Mouse (Mus musculus): Measurements from ENCODE around the gene Pate4.
"Not testable (repeated sequence)": the region's sequence is repeated elsewhere in the genome, so short reads cannot be mapped to it uniquely, and the experiment has no call there.

Gene Pate4

DNA sequence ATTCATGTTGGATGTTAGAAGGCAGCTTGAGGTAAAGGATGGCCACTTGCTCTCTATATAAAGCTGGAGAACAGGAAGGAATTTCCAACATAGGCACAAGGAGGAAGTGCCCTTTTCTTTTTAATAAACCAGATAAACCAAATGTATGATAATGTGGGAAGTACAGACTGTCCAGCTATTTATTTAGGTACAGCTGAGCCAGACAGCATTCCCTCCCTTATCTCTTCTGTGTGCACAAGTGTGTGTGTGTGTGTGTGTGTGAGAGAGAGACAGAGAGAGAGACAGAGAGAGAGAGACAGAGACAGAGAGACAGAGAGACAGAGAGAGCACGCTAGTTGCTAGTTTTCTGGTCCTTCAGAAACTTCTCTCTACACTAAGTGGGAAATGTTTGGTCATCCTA, at the start of gene Pate4:
TSS of gene Pate4 (minus strand) at position 101 of the 400 bp plus-strand sequence.
- no peak for DNase-seq (ENCODE audit: low read depth, low spot score)

DNA sequence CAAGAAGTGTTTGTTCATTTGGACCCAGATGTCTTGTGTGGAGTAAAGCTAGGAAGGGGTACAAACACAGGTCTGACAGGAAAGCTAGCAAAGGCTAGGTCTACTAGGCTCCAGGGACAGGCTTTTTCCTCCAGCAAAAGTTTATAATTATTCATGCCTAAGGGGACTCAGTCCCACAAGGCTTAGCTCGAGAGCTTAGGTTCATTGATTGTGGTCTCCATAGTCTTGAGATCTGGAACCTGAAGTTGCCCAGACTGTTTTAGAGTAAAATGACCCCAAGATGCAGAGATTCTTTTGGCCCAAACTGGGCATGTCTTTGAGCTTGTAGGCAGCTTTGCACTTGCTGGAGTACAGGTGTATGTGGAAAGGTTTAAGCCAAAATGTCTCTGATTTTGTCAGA, 36.4 kb upstream of the Pate4 start, which contains the start of gene Pate3:
TSS of gene Pate3 (minus strand) at position 101 of the 400 bp plus-strand sequence.
- DNase-seq (ENCODE audit: low read depth, low spot score): no peak

DNA sequence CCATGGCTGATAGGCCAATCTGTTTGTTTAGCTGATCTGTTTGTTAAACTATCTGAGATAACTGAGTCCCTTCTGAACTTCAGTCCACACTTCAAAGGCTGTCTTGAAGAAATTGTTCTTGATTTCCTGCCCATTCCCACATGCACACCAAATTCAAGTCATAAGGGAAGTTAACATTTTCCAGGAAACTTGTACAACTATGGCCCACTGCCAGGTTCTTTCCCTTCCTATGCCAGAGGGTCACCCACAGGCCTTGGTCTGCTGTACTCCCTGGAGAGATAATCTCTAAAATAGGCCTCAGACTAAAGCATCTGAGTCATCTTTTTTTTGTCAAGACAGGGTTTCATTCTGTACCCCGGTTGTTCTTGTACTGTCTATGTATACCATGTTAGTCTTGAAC, 21.2 kb upstream of the Pate4 start:
- DNase-seq (ENCODE audit: low read depth, low spot score): no peak

DNA sequence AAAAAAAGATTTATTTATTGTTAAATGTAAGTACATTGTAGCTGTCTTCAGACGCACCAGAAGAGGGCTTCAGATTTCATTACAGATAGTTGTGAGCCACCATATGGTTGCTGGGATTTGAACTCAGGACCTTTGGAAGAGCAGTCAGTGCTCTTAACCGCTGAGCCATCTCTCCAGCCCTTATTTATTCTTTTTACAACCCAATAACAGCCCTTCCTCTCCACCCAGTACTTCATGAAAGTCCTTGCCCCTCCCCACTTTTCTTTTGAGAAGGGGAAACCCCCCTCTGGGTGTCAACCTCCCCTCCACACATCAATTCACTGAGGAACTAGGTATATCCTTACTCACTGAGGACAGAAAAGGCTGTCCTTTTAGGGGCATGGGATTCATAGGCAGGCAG, 5.0 kb upstream of the Pate4 start:
- DNase-seq (ENCODE audit: low read depth, low spot score): not testable (repeated sequence)

DNA sequence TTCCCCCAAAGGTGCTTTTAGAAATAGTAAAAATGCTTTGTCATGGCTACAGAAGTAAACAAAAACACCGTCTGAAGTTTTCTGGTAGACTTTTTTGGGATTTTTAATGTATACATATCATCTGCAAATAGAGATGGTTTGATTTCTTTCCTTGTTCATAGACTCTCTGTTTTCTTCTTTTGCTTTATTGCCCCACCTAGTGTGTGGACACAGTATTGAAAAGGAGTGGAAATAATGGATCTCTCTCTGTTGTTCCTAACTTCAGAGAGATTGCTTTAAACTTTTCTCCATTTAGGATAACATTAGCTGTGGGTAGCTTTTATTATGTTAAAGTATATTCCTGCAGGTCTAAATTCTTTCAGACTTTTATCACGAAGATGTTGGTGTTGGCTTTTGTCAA, 2.3 kb upstream of the Pate4 start:
- no peak for DNase-seq (ENCODE audit: low read depth, low spot score)

DNA sequence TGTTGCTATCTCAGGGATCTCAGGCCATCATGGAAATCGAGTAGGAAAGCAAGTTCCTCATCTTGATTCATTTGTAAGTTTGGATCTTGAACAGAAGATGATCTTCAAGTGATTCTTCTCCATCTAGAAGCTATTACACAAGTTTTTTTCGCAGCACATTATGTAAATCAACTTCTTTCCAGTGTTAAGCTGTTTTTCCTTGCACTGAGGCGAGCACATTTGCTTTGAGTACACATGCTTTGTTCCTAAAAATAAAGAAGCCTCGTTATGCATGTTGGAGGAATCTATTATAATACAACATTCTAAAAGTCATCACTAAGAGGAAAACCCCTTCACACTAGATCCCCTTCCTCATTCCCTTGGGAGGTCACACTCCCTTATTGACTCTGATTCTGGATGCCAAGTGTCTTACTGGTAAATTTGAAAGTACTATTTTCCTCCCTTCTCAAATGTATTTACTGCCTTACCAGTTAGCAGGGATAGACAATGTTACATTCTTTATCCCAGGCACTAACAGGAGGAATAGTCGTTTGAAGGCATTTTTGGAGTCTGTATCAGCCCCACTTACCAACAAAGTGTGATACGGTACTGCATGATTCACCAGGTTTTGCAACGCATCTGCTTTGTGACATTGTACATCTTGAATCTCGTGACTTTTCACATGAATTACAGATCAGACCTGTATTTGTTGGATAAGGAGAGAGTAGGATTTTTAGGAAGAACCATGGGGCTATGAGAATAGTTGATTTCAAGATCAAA, 3.9 kb downstream of the Pate4 start:
- no peak for DNase-seq (ENCODE audit: low read depth, low spot score)

DNA sequence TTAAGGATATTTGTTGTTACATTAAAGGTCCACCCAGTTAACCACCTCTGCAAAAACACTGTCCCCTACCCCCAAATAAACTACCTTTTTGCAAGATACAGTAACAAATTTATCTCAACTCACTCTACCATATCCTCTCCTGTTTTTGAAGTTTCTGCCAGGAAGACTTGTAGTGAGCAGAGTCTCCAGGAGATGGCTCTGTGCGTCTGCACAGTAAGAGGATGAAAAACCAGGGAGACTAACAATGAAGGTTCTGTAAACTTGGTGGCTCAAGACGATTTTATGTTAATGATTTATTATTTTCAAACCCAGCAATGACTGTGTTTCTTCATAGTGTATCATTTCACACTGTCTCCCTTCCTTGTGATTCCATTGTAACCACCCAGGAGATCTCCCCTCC, 18.8 kb downstream of the Pate4 start:
- peak; percentile 18 for DNase-seq (ENCODE audit: low read depth, low spot score)

DNA sequence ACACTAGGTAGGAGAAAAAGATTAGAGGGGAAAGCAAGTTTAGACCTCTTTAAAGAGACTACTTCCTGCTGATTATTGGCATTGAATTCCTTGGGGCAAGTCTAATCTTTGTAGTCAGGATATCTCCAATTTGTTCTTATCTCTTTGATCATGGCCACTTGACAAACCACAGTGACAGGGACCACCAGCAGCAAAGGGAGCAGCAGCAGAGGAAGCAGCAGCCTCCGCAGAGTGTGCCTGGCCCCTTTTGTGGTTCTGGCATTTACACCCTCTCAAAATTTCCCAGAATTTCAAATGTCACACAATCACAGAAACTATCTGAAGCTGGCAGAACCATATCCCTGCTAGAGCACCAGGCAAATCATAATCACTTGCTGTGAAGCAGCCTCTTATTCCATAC, 24.1 kb downstream of the Pate4 start:
- DNase-seq (ENCODE audit: low read depth, low spot score): no peak

DNA sequence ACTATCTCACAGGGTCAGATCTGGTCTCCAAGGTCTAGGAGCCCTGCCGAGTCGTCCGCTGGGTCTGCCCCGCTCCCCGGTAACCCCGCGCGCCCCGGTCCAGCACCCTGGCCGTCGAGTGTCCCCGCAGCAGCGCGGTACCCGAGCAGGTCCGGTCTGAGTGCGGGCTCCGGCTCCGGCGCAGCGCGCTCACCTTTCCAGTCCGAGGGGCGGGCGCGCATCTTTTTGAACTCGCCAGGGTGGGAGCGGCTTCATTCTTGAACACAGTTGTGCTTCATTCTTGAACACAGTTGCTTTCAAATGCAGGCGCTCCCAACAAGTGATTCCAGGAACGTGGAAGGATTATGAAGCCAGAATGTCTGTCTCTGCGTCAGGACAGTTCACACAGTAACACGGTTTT, 37.3 kb downstream of the Pate4 start:
- peak; percentile 74 for DNase-seq (ENCODE audit: low read depth, low spot score)

DNA sequence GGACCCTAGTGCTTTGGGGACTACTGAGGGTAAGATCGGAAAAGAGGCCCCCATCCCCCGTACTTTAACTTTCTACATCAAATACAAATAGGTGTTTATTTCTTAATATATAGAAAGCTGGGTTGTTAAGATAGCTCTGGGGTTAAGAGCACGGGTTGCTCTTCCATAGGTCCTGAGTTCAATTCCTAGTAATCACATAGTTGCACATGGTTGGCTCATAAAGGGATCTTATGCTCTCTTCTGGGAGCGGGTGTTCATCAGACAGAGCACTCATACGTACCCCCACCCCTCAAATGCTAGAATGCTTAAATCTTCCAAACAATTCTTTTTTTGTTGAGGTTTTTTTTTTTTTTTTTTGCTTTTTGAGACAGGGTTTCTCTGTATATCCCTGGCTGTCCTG, 41.1 kb downstream of the Pate4 start:
- no peak for DNase-seq (ENCODE audit: low read depth, low spot score)

DNA sequence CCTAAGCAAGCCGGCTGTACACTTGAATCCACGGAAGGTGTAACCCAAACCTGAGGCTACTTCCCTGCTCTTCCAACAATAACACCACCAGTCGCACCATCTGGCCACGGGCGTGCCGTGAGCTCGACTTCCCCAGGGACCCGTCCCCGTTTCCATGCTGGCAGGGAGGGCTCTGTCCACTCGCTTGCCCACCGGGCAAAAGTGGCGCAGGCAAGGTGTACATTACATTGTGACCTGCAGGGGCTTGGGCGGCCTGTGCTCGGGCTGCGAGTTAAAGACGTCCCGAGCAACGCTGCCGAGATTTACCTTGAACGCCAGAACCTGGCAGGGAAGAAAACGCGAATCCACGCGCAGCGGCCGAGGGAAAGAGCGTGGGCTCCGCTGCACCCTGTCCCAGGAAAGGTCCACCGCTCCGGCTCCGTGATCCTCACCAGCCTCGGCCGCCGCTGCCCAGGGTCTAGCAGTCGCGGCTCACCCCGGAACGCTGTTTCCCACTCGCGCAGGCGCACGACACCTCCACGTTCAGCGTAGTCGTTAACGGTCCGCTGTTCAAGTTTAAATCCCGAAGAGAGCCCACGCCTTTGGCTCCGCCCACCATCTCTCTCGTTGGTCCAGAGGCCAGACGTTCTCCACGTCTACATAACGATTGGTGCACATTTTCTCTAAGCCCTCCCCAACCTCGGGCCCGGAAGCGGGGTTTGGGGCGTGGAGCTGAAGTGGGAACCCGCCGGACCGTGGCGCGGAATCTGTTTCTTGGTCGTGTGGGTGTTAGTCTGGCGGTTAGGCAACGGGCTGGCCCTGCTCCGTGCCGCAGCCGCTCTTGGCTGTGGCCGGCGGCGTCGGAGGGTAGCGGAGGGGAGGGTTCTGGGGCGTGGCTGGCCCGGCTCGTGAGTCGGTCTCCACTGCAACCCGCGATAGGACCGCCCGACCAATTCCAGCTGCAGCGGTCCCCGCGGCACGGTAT, 41.9 kb downstream of the Pate4 start, which contains the start of the genes Pate2 and Hyls1:
TSS of gene Pate2 (plus strand) at position 714 of the 964 bp plus-strand sequence.
TSS of gene Hyls1 (minus strand) at position 828 of the 964 bp plus-strand sequence.
- peak; percentile 99 for DNase-seq (ENCODE audit: low read depth, low spot score)

DNA sequence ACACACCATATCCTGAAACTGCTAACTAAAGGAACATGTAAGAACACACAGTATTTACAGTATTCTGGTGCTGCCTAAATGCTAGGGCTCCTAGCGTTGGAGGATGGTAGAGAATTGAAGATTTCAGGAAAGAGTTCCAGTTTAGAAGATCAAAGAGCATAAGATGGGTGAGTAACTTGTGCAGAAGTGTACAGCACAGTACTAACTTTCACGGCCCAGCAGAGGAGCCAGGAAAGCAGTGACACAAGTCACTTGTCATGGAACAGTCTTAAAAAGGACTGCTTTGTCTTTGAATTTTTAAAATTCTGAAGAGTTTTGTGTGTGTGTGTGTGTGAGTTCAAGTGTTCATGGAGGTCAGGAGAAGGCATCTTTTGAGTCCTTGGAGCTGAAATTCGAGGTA, 43.7 kb downstream of the Pate4 start:
- DNase-seq (ENCODE audit: low read depth, low spot score): no peak

DNA sequence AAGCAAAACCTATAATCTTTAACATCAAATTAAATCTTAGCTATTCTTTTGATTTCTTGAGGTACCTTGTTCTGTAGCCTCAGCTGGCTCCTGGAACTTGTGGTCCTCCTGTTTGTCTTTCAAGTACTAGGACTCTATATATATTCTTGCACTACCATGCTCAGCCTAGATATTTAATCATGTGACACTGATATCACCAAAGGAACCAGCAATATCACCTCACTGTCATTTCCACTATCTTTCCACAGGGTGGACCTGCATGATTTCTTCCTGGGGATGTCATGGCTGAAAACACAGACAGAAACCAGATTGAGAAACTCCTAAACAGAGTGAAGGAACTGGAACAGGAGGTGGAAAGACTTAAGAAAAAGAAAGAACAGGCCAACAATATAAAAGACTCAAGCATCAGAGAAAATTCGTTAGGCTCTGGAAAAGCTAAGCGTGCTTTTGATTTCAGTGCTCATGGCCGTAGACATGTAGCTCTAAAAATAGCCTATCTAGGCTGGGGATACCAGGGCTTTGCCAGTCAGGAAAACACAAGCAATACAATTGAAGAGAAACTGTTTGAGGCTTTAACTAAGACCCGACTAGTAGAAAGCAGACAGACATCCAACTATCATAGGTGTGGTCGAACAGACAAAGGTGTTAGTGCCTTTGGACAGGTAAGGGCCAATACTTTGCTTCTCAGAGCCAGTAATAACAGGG, 47.1 kb downstream of the Pate4 start:
- DNase-seq (ENCODE audit: low read depth, low spot score): no peak

DNA sequence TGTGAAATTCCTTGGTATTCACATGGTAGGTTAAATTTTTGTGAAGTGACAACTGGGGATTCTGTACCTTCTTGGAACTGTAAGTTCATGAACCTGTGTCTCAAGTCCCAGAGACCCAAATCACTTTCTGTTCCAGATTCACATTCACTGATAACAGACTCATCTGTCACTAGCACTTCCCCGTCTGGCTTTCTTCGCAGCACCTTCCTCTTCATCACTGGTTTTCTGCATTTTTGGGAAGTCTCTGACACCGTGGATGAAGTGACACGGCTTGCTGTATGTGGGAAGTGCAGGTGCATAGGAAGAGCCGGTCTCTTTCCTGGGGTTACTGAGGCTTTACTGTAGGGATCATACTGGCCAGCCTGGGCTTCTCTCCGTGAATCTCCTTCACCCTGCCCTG, 50.2 kb downstream of the Pate4 start:
- DNase-seq (ENCODE audit: low read depth, low spot score): no peak

DNA sequence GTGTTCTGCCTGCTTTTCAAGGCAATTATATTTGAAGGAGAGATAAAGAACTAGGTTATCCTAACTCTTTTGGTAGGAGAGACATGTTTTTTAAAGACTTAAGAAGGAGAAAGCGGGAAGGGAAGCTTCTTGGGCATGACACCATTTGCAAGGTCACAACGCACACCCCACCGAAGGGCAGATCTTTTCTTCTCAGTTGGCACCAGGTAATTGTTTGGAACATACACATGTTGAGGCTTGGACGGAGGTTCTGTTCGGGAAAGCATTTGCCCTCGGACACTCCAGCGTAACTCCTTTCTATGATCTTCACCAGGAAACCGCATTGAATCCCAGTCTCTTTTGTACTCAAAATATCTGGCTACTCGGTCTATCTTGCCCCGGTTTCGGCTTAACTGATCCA, 50.7 kb downstream of the Pate4 start:
- DNase-seq (ENCODE audit: low read depth, low spot score): no peak

DNA sequence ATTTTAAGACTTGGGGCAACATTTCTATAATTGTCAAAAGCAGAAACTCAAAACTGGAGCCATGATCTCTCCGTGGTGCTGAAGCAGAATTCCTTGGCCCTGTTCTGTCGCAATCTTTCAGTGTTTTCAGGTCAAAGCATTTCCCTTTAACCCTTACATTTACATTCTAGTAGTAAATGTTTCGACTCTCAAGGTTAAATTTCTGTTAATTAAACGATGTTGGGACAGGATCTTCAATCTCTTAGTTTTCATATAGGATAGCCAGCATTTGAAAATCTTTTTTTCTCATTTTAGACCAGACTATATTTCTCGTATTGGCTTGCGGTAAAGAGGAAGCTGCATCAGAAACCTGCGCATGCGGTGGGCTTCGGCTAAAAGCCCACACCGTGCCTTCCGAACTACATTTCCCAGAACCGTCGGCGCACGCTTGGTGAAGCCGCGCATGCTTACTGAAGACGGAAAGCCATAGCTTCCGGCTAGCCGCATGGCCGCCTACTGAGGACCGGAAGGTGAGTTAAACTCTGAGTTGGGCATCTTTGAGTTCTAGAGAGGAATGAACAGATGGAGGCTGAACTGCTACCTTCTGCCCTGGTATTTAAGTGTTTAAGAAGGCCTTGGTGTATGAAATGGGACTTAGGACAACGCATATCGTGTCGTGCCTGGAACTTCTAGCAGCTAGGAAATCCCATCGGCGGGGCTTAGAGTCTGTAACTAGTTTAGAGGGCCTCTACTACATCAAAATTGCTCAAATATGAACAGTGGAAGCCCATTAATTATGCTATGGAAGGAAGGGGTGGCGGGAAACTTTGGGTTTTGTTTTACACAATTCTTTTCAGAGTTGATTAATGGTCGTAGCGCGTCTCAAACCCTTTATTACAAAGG, 52.5 kb downstream of the Pate4 start:
- peak; percentile 93 for DNase-seq (ENCODE audit: low read depth, low spot score)

DNA sequence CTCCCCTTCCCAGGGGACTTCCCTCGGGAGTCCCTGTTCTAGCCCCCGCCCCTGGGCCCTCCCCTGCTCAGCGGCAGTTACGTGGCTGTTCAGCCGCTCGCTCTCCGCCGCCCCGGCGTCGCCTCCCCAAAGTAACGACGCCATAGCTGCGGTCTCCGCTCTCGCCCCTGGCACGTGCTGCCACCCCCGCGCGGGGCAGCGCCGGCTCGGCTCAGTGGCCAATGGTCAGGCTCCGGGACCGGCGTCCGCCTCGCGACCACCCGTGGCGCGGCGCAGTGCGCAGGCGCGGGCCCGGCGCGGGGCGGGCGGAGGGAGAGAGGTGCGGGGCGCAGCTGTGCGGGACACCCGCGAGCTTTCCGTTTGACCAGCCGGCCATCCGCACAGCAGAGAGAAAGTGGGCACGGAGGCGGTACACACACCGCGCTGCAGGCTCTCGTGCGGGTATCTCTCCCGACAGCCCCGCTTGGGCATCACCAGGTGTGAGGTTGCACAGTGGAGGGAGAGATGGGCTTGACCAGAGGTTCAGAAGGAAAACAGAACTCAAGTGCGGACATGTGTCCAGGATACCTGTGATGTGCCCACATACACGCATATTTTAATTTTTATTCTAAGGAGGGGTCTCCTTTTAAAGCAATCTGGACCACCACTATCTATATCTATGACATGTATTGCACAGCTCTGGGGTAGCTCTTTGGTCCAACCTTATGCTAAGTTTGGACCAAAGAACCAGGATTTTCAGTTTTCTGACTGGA, 53.3 kb downstream of the Pate4 start, which contains the start of the genes Ddx25 and Pus3:
TSS of gene Ddx25 (minus strand) at position 272 of the 752 bp plus-strand sequence.
TSS of gene Pus3 (plus strand) at position 339 of the 752 bp plus-strand sequence.
- DNase-seq (ENCODE audit: low read depth, low spot score): peak; percentile 48
